In genomic region chr4:133813992-133814803, GRCm38 (mm10) we compare ENCODE assay signal across 8 mouse cellular contexts. TPM values are rescaled to one million over a fixed set of nuclear protein-coding genes. Genes with fewer than 3 reads are reported as not detected.
DNase-seq lines count a peak whose midpoint lies in the region; ATAC-seq and TF ChIP-seq lines count a peak whose summit lies in the region.

No protein-coding gene starts in this region.

- intact Hi-C loops in heart, postnatal 10 days (cut with DNase I), result loop anchor here (1.0 to 2.0 kb wide), 3 partner anchors 15 to 143 kb away; no protein-coding TSS in a partner anchor

- no peaks in the 10 kb centered on the region for H3K27me3 ChIP-seq in ES-Bruce4 (ENCODE audit: control insufficient read depth, insufficient read depth, low read length, poor library complexity, severe bottlenecking)
- no peaks in the 10 kb centered on the region for H3K27me3 ChIP-seq in forebrain, embryonic 14.5 days (replicated peaks; ENCODE audit: control insufficient read depth, insufficient read depth, low read length)
- H3K27me3 ChIP-seq in liver, embryonic 16.5 days (ENCODE audit: control insufficient read depth, insufficient read depth, low read depth, low read length), result no peaks in the 10 kb centered on the region
- H3K27me3 ChIP-seq in neural tube, embryonic 12.5 days (replicated peaks), result no peaks in the 10 kb centered on the region
- H3K27me3 ChIP-seq in stomach, postnatal 0 days (ENCODE audit: control insufficient read depth, insufficient read depth, low read length), result no peaks in the 10 kb centered on the region

- H3K9me3 ChIP-seq in ES-Bruce4 (replicated peaks; ENCODE audit: control insufficient read depth, insufficient read depth, low read length, poor library complexity, severe bottlenecking), result no peaks in the 10 kb centered on the region
- no peaks in the 10 kb centered on the region for H3K9me3 ChIP-seq in forebrain, embryonic 14.5 days (replicated peaks; ENCODE audit: control insufficient read depth, low read length)
- H3K9me3 ChIP-seq in liver, embryonic 16.5 days (replicated peaks; ENCODE audit: control insufficient read depth, low read length), result no peaks in the 10 kb centered on the region
- H3K9me3 ChIP-seq in neural tube, embryonic 12.5 days, result no peaks in the 10 kb centered on the region
- no peaks in the 10 kb centered on the region for H3K9me3 ChIP-seq in stomach, postnatal 0 days (ENCODE audit: control insufficient read depth, low read length)

- H3K36me3 ChIP-seq in ES-Bruce4 (ENCODE audit: control insufficient read depth, insufficient read depth, low read length, poor library complexity, severe bottlenecking), result no peaks in the 10 kb centered on the region
- no peaks in the 10 kb centered on the region for H3K36me3 ChIP-seq in forebrain, embryonic 14.5 days (ENCODE audit: control insufficient read depth, insufficient read depth, low read length)
- H3K36me3 ChIP-seq in liver, embryonic 16.5 days (ENCODE audit: control insufficient read depth, insufficient read depth), result no peaks in the 10 kb centered on the region
- H3K36me3 ChIP-seq in neural tube, embryonic 12.5 days, result no peaks in the 10 kb centered on the region
- no peaks in the 10 kb centered on the region for H3K36me3 ChIP-seq in stomach, postnatal 0 days (ENCODE audit: control insufficient read depth, insufficient read depth, low read length)

- H3K9ac ChIP-seq in ES-Bruce4 (ENCODE audit: low read depth, poor library complexity, severe bottlenecking), result peak overlapping the region; percentile 96
- H3K9ac ChIP-seq in forebrain, embryonic 14.5 days (ENCODE audit: low read length), result peak overlapping the region; percentile 85
- H3K9ac ChIP-seq in liver, embryonic 16.5 days (ENCODE audit: low read depth, low read length), result peak overlapping the region; percentile 89
- peak overlapping the region; percentile 85 for H3K9ac ChIP-seq in neural tube, embryonic 12.5 days
- H3K9ac ChIP-seq in stomach, postnatal 0 days (ENCODE audit: low read length), result peak overlapping the region; percentile 88

- peak overlapping the region; percentile 66 for H3K4me3 ChIP-seq in ES-Bruce4 (ENCODE audit: low read depth, low read length)
- H3K4me3 ChIP-seq in forebrain, embryonic 14.5 days (ENCODE audit: low read depth, low read length), result peak overlapping the region; percentile 63
- peak overlapping the region; percentile 78 for H3K4me3 ChIP-seq in liver, embryonic 16.5 days (ENCODE audit: low read depth, low read length)
- H3K4me3 ChIP-seq in neural tube, embryonic 12.5 days, result peak overlapping the region; percentile 65
- H3K4me3 ChIP-seq in stomach, postnatal 0 days (ENCODE audit: low read depth, low read length), result peak overlapping the region; percentile 65

- peak; percentile 39 for TF ChIP-seq CTCF in ES-Bruce4 (IDR thresholded peaks at IDR 0.05; ENCODE audit: low read depth, low read length)
- peak; percentile 74 for TF ChIP-seq CTCF in stomach, postnatal 0 days (IDR thresholded peaks at IDR 0.05; ENCODE audit: low read depth)

- TF ChIP-seq EP300 in ES-Bruce4 (IDR thresholded peaks at IDR 0.05; ENCODE audit: insufficient read depth, low read depth, low read length), result peak; percentile 68; the same call in 1 of the 2 replicates
- peak; percentile 76 for TF ChIP-seq EP300 in stomach, postnatal 0 days (optimal IDR thresholded peaks at IDR 0.05)

- H3K4me2 ChIP-seq in forebrain, embryonic 14.5 days (ENCODE audit: low read length), result peak overlapping the region; percentile 62
- H3K4me2 ChIP-seq in liver, embryonic 16.5 days (ENCODE audit: low read depth, low read length), result peak overlapping the region; percentile 97
- H3K4me2 ChIP-seq in neural tube, embryonic 12.5 days (replicated peaks), result peak overlapping the region; percentile 62
- H3K4me2 ChIP-seq in stomach, postnatal 0 days (replicated peaks; ENCODE audit: low read depth), result peak overlapping the region; percentile 42

- peak overlapping the region; percentile 100 for H3K27ac ChIP-seq in ES-Bruce4 (ENCODE audit: insufficient read depth, low read length)
- peak overlapping the region; percentile 100 for H3K27ac ChIP-seq in forebrain, embryonic 14.5 days (ENCODE audit: low read depth, low read length)
- peak overlapping the region; percentile 99 for H3K27ac ChIP-seq in liver, embryonic 16.5 days (ENCODE audit: low read length)
- peak overlapping the region; percentile 100 for H3K27ac ChIP-seq in neural tube, embryonic 12.5 days
- H3K27ac ChIP-seq in stomach, postnatal 0 days (replicated peaks), result peak overlapping the region; percentile 100

- WGBS in forebrain, embryonic 14.5 days, result under 1% methylated on average over 67 of the region's 80 CpGs
- WGBS in large intestine, adult 2 months, result under 1% methylated on average over 57 of the region's 80 CpGs
- under 1% methylated on average over 59 of the region's 80 CpGs for WGBS in liver, embryonic 16.5 days (ENCODE audit: insufficient replicate concordance)
- WGBS in neural tube, embryonic 12.5 days, result under 1% methylated on average over 69 of the region's 80 CpGs
- WGBS in stomach, postnatal 0 days, result under 1% methylated on average over 43 of the region's 80 CpGs

- peaks cover 2% of the 10 kb centered on the region for H3K4me1 ChIP-seq in ES-Bruce4 (ENCODE audit: control insufficient read depth, insufficient read depth, low read length)
- H3K4me1 ChIP-seq in forebrain, embryonic 14.5 days (ENCODE audit: control insufficient read depth, insufficient read depth, low read length), result peaks cover 12% of the 10 kb centered on the region; the same call in 1 of the 2 replicates
- H3K4me1 ChIP-seq in liver, embryonic 16.5 days (ENCODE audit: control insufficient read depth, low read depth, low read length), result peaks cover 27% of the 10 kb centered on the region
- peaks cover 18% of the 10 kb centered on the region; the same call in 1 of the 2 replicates for H3K4me1 ChIP-seq in neural tube, embryonic 12.5 days
- H3K4me1 ChIP-seq in stomach, postnatal 0 days (replicated peaks; ENCODE audit: control insufficient read depth, insufficient read depth), result peaks cover 5% of the 10 kb centered on the region; the same call in 1 of the 2 replicates

- peak; percentile 28 for TF ChIP-seq POLR2A in ES-Bruce4 (IDR thresholded peaks at IDR 0.05; ENCODE audit: insufficient read depth, low read length)

- peak; percentile 95 for DNase-seq in forebrain, embryonic 14.5 days (ENCODE audit: low spot score)
- DNase-seq in heart, postnatal 10 days, result peak; percentile 92
- DNase-seq in large intestine, adult 2 months (ENCODE audit: low read depth, low spot score), result peak; percentile 42
- peak; percentile 93 for DNase-seq in stomach, postnatal 0 days (ENCODE audit: low spot score)

- ATAC-seq in cerebellum, adult (ENCODE audit: insufficient number of reproducible peaks, low FRiP score, low TSS enrichment), result 0 out of 2 replicates have a peak, but pooled peaks have one; percentile 60
- peak; percentile 64 for ATAC-seq in forebrain, embryonic 14.5 days
- ATAC-seq in liver, embryonic 16.5 days (ENCODE audit: low read depth), result peak; percentile 55
- peak; percentile 69 for ATAC-seq in neural tube, embryonic 12.5 days (ENCODE audit: low FRiP score, low read depth)
- peak; percentile 73 for ATAC-seq in stomach, postnatal 0 days (ENCODE audit: low FRiP score, low TSS enrichment)

RNA-seq across cellular contexts. Expression of gene Arid1a, which starts 57.6 kb away (rescaled TPM):
- 119 and 123 TPM in 2 replicates for polyA plus RNA-seq in ES-Bruce4 (2011; ENCODE audit: insufficient read depth, insufficient read length, low read depth, missing spikeins)
- 30.9 and 35.4 TPM in 2 replicates for polyA plus RNA-seq in forebrain, embryonic 14.5 days (2014; fragmentation: Nextera tagmentation; extraction: Ambion mirVana)
- 10 to 100 TPM; 55.3 to 61.9 TPM for total RNA-seq in heart, postnatal 10 days (2021)
- polyA plus RNA-seq in large intestine, adult 2 months (2012; rRNA removed), result 25.2 and 39.5 TPM in 2 replicates
- 7.6 and 7.9 TPM in 2 replicates for polyA plus RNA-seq in liver, embryonic 16.5 days (2015; fragmentation: Nextera tagmentation; extraction: Ambion mirVana)
- polyA plus RNA-seq in neural tube, embryonic 12.5 days (2016; fragmentation: Nextera tagmentation; extraction: Ambion mirVana), result 41.0 and 42.4 TPM in 2 replicates
- 8.7 and 9.7 TPM in 2 replicates for polyA plus RNA-seq in stomach, postnatal 0 days (2015; fragmentation: Nextera tagmentation; extraction: Ambion mirVana)

Comparison
In these comparisons a context has a peak if more than half of its experiments do, and no peak if none do; other contexts are left out.
1. Peak in every context shown above with its lines: DNase-seq, ATAC-seq, H3K4me3 ChIP-seq and H3K27ac ChIP-seq.
2. DNase-seq: peak in every context shown above with its lines; median percentile 95 in forebrain, embryonic 14.5 days; 93 in stomach, postnatal 0 days; 92 in heart, postnatal 10 days; 42 in large intestine, adult 2 months.
3. H3K4me2 ChIP-seq: peak in every context shown above with its lines; median percentile 97 in liver, embryonic 16.5 days; 62 in forebrain, embryonic 14.5 days; 62 in neural tube, embryonic 12.5 days; 42 in stomach, postnatal 0 days.